Mouse (Mus musculus) megakaryocyte, embryonic 14.5 days (primary cell): ENCODE measurements around the gene 4930474N05Rik. TPM values are rescaled to one million over a fixed set of nuclear protein-coding genes. Genes with fewer than 3 reads are reported as not detected.

Experiments
- H3K27me3 ChIP-seq: replicated peaks from 2 replicates; pipeline ENCODE3; 2012; ENCODE audit warnings: inconsistent platforms
- H3K36me3 ChIP-seq: replicated peaks from 2 replicates; pipeline ENCODE3; 2012; ENCODE audit warnings: low read length, inconsistent platforms, mixed read lengths
- H3K4me1 ChIP-seq: 2 replicates; pipeline ENCODE4 v1.6.1; 2012; ENCODE audit warnings: inconsistent platforms
- H3K4me3 ChIP-seq: replicated peaks from 2 replicates; pipeline ENCODE3; 2012; ENCODE audit warnings: moderate library complexity, mild to moderate bottlenecking, inconsistent platforms
- H3K9me3 ChIP-seq: 2 replicates; pipeline ENCODE4 v1.6.1; 2012; ENCODE audit warnings: inconsistent platforms
- FLI1 ChIP-seq: IDR thresholded peaks from 2 replicates; pipeline ENCODE4 v1.6.1; 2012; ENCODE audit warnings: low read length, inconsistent platforms, mixed read lengths
- GATA1 ChIP-seq: IDR thresholded peaks from 3 replicates; pipeline ENCODE4 v1.6.1; 2012; ENCODE audit warnings: mixed read lengths, low read length, inconsistent platforms, borderline replicate concordance
- polyA plus RNA-seq: library from polyadenylated mRNA; stranded (reverse); fragments of >175 nt; gene quantifications from 2 replicates; pipeline ENCODE4 v1.2.3, GENCODE M21; 2012; ENCODE audit warnings: low replicate concordance; ENCODE audit not compliant: insufficient read depth

Gene 4930474N05Rik
- polyA plus RNA-seq = not detected in 2 replicates

- H3K27me3 ChIP-seq = no peaks in the 10 kb centered on the region
- H3K4me1 ChIP-seq = no peaks in the 10 kb centered on the region
- no peak for TF ChIP-seq GATA1
- no peak for TF ChIP-seq FLI1
- no peak within 1 kb of the TSS for H3K4me3 ChIP-seq
- H3K9me3 ChIP-seq = no peaks in the 10 kb centered on the region
- H3K36me3 ChIP-seq = no peaks in the 10 kb centered on the region
These were observed at the start of gene 4930474N05Rik for GRCm38 (mm10) chr14:36094617-36095016. Gene 4930474N05Rik (plus strand): TSS chr14:36094917.

GRCm38 (mm10) chr14:36048746-36049391 lies 45.8 kb upstream of the 4930474N05Rik start:
- Histone ChIP-seq H3K27me3 (no peaks in the 10 kb centered on the region), H3K9me3 (peaks cover 22% of the 10 kb centered on the region), H3K4me3 (no peak overlapping the region), H3K4me1 (no peaks in the 10 kb centered on the region), H3K36me3 (no peaks in the 10 kb centered on the region)
- TF ChIP-seq FLI1 = no peak
- no peak for TF ChIP-seq GATA1

GRCm38 (mm10) chr14:36053281-36053680 lies 41.4 kb upstream of the 4930474N05Rik start:
- peaks cover 26% of the 10 kb centered on the region for H3K9me3 ChIP-seq
- H3K27me3 ChIP-seq = no peaks in the 10 kb centered on the region
- H3K4me1 ChIP-seq = no peaks in the 10 kb centered on the region
- TF ChIP-seq FLI1 = no peak
- no peak for TF ChIP-seq GATA1
- no peaks in the 10 kb centered on the region for H3K36me3 ChIP-seq
- no peak overlapping the region for H3K4me3 ChIP-seq

GRCm38 (mm10) chr14:36098528-36098927 lies 3.8 kb downstream of the 4930474N05Rik start:
- Histone ChIP-seq H3K4me3 (no peak overlapping the region), H3K4me1 (no peaks in the 10 kb centered on the region), H3K9me3 (no peaks in the 10 kb centered on the region), H3K27me3 (no peaks in the 10 kb centered on the region), H3K36me3 (no peaks in the 10 kb centered on the region)
- no peak for TF ChIP-seq FLI1
- TF ChIP-seq GATA1 = no peak

- Histone ChIP-seq H3K9me3 (no peaks in the 10 kb centered on the region), H3K4me1 (no peaks in the 10 kb centered on the region), H3K27me3 (no peaks in the 10 kb centered on the region), H3K4me3 (no peak overlapping the region), H3K36me3 (no peaks in the 10 kb centered on the region)
- TF ChIP-seq GATA1 (no peak), FLI1 (no peak)
These were observed 4.9 kb downstream of the 4930474N05Rik start for GRCm38 (mm10) chr14:36099647-36100046.

GRCm38 (mm10) chr14:36100731-36101130 lies 6.0 kb downstream of the 4930474N05Rik start:
- Histone ChIP-seq H3K36me3 (no peaks in the 10 kb centered on the region), H3K27me3 (no peaks in the 10 kb centered on the region), H3K4me1 (no peaks in the 10 kb centered on the region), H3K4me3 (no peak overlapping the region), H3K9me3 (no peaks in the 10 kb centered on the region)
- no peak for TF ChIP-seq GATA1

- H3K36me3 ChIP-seq = no peaks in the 10 kb centered on the region
These were observed 19.8 kb downstream of the 4930474N05Rik start for GRCm38 (mm10) chr14:36114481-36114880.

GRCm38 (mm10) chr14:36123775-36124335 lies 29.1 kb downstream of the 4930474N05Rik start:
- TF ChIP-seq FLI1 = no peak
- no peak for TF ChIP-seq GATA1
- no peak overlapping the region for H3K4me3 ChIP-seq
- H3K27me3 ChIP-seq = no peaks in the 10 kb centered on the region
- no peaks in the 10 kb centered on the region for H3K4me1 ChIP-seq
- H3K36me3 ChIP-seq = no peaks in the 10 kb centered on the region
- no peaks in the 10 kb centered on the region for H3K9me3 ChIP-seq

More at GRCm38 (mm10) chr14:36114481-36114880, 19.8 kb downstream of the 4930474N05Rik start:
- TF ChIP-seq GATA1 = no peak
- TF ChIP-seq FLI1 = no peak
- no peaks in the 10 kb centered on the region for H3K27me3 ChIP-seq
- peaks cover 9% of the 10 kb centered on the region; the same call in 1 of the 2 replicates for H3K9me3 ChIP-seq
- H3K4me3 ChIP-seq = no peak overlapping the region
- H3K4me1 ChIP-seq = no peaks in the 10 kb centered on the region

- TF ChIP-seq FLI1 = no peak
- no peak for TF ChIP-seq GATA1
- no peaks in the 10 kb centered on the region for H3K4me1 ChIP-seq
- no peaks in the 10 kb centered on the region for H3K9me3 ChIP-seq
- no peaks in the 10 kb centered on the region for H3K27me3 ChIP-seq
- no peaks in the 10 kb centered on the region for H3K36me3 ChIP-seq
- no peak overlapping the region for H3K4me3 ChIP-seq
These were observed 41.0 kb downstream of the 4930474N05Rik start for GRCm38 (mm10) chr14:36135749-36136148.

- no peaks in the 10 kb centered on the region for H3K9me3 ChIP-seq
These were observed 43.0 kb downstream of the 4930474N05Rik start for GRCm38 (mm10) chr14:36137696-36138095.

More at GRCm38 (mm10) chr14:36137696-36138095, 43.0 kb downstream of the 4930474N05Rik start:
- Histone ChIP-seq H3K4me3 (no peak overlapping the region), H3K36me3 (no peaks in the 10 kb centered on the region), H3K27me3 (no peaks in the 10 kb centered on the region), H3K4me1 (no peaks in the 10 kb centered on the region)
- TF ChIP-seq FLI1 (no peak), GATA1 (no peak)
